Mouse (Mus musculus) T-helper 1 cell (primary cell): ENCODE results near the gene Acsm1.

Experiments used
- in situ Hi-C: fragments of 300-600 bp; cut with MboI, MseI; formaldehyde crosslinking; loops from one replicate; pipeline ENCODE4 v1.15.1; 2025; ENCODE audit warnings: high pct_unique_total_duplicates

The Acsm1 gene

GRCm38 (mm10) chr7:119670925-119671324 is 64.1 kb downstream of the Acsm1 start:
- in situ Hi-C loops, result no loop called here

GRCm38 (mm10) chr7:119673465-119673864 is 66.6 kb downstream of the Acsm1 start:
- in situ Hi-C loops, result no loop called here

GRCm38 (mm10) chr7:119680107-119680506 is 73.3 kb downstream of the Acsm1 start:
- in situ Hi-C loops, result no loop called here

GRCm38 (mm10) chr7:119682699-119683098 is 75.9 kb downstream of the Acsm1 start:
- in situ Hi-C loops, result no loop called here

- in situ Hi-C loops, result no loop called here
These were observed 82.9 kb downstream of the Acsm1 start, which contains the start of gene Acsm4 for GRCm38 (mm10) chr7:119689726-119690125. TSS of gene Acsm4 (plus strand) at chr7:119690026.

- in situ Hi-C loops, result no loop called here
These were observed 85.5 kb downstream of the Acsm1 start for GRCm38 (mm10) chr7:119692302-119692701.

GRCm38 (mm10) chr7:119694926-119695325 is 88.1 kb downstream of the Acsm1 start:
- in situ Hi-C loops, result no loop called here
